Mouse (Mus musculus): Measurements from ENCODE around the gene Syce2. TPM values are rescaled to one million over a fixed set of nuclear protein-coding genes. Genes with fewer than 3 reads are reported as not detected.

Syce2 gene
- polyA plus RNA-seq, 1 experiment from 2014 or later = 44.9 TPM

DNA sequence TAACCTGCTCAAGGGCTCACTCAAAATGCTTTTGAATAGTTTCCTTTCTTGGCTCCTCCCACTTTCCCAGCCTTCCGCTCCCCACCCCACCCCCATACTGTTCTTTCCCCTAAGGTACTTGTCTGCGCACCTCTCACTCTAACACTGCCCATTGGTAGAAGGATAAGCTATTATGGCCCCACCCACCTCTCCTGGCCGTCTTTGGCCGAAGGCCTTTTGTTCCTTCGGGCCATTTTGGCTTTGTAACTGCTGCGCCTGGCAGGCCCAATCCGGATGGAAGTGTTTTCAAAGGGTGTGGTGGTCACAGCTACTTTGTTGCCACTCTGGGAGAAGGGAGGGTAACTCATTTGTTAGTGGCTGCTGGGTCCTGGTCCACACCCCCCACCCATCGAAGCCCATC, 43.4 kb downstream of the Syce2 start:
- H3K36me3 ChIP-seq = peaks cover 82% of the 10 kb centered on the region

DNA sequence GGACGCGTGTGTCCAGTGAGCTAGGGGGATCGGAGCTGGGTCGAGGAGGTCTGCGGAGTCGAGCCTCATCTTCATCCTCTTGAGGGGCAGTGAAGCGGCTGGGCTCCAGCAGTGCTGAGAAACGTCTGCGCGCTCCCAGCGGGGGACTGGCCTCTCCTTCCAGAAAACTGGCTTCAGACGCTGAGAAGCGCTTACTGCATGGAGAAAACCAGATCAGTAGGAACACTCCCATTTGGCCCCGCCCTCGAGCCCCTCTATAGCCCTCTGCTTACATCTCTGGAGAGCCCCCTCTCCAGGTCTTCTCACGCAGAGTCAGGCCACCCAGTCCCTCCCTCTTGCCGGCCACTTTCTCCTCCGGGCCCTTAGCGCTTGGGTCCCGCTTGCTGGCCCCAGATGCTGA, 45.9 kb downstream of the Syce2 start:
- Histone ChIP-seq H3K27ac (replicated peaks) (no peak overlapping the region), H3K36me3 (peaks cover 76% of the 10 kb centered on the region), H3K4me1 (peaks cover 7% of the 10 kb centered on the region), H3K9ac (replicated peaks) (no peak overlapping the region), H3K27me3 (peaks cover 77% of the 10 kb centered on the region), H3K4me2 (replicated peaks) (no peak overlapping the region), H3K9me3 (peaks cover 4% of the 10 kb centered on the region; the same call in 1 of the 2 replicates), H3K4me3 (no peak overlapping the region)
- 24% methylated on average over 20 of the region's 20 CpGs for WGBS
- ATAC-seq (ENCODE audit: low FRiP score, low read depth) = no peak

More for the DNA sequence above, 43.4 kb downstream of the Syce2 start:
- Histone ChIP-seq H3K9me3 (peaks cover 4% of the 10 kb centered on the region; the same call in 1 of the 2 replicates), H3K4me2 (replicated peaks) (no peak overlapping the region), H3K4me3 (no peak overlapping the region), H3K27me3 (peaks cover 97% of the 10 kb centered on the region), H3K27ac (replicated peaks) (no peak overlapping the region), H3K9ac (replicated peaks) (no peak overlapping the region), H3K4me1 (peaks cover 10% of the 10 kb centered on the region)
- WGBS = 85% methylated on average over 8 of the region's 8 CpGs
- ATAC-seq (ENCODE audit: low FRiP score, low read depth) = no peak

GRCm38 (mm10) chr8:84918646-84919045, 46.7 kb downstream of the Syce2 start:
- no peaks in the 10 kb centered on the region for H3K4me1 ChIP-seq
- H3K9me3 ChIP-seq = peaks cover 4% of the 10 kb centered on the region; the same call in 1 of the 2 replicates
- no peak for ATAC-seq (ENCODE audit: low FRiP score, low read depth)
- H3K36me3 ChIP-seq = peaks cover 75% of the 10 kb centered on the region
- no peak overlapping the region for H3K9ac ChIP-seq (replicated peaks)
- 92% methylated on average over 15 of the region's 15 CpGs for WGBS
- no peak overlapping the region for H3K4me2 ChIP-seq (replicated peaks)
- no peak overlapping the region for H3K27ac ChIP-seq (replicated peaks)
- peaks cover 69% of the 10 kb centered on the region for H3K27me3 ChIP-seq
- no peak overlapping the region for H3K4me3 ChIP-seq

GRCm38 (mm10) chr8:84921596-84921995, 49.7 kb downstream of the Syce2 start:
- 90% methylated on average over 2 of the region's 2 CpGs for WGBS
- peaks cover 60% of the 10 kb centered on the region for H3K36me3 ChIP-seq
- no peak for ATAC-seq (ENCODE audit: low FRiP score, low read depth)

GRCm38 (mm10) chr8:84925557-84925956, 53.6 kb downstream of the Syce2 start:
- no peak overlapping the region for H3K9ac ChIP-seq (replicated peaks)
- no peak overlapping the region for H3K4me3 ChIP-seq
- H3K27ac ChIP-seq (replicated peaks) = no peak overlapping the region
- no peaks in the 10 kb centered on the region for H3K9me3 ChIP-seq
- no peak overlapping the region for H3K4me2 ChIP-seq (replicated peaks)
- H3K4me1 ChIP-seq = peaks cover 13% of the 10 kb centered on the region
- H3K27me3 ChIP-seq = peaks cover 51% of the 10 kb centered on the region
- H3K36me3 ChIP-seq = peaks cover 34% of the 10 kb centered on the region
- 82% methylated on average over 7 of the region's 7 CpGs for WGBS
- ATAC-seq (ENCODE audit: low FRiP score, low read depth) = no peak

More at GRCm38 (mm10) chr8:84921596-84921995, 49.7 kb downstream of the Syce2 start:
- no peak overlapping the region for H3K4me2 ChIP-seq (replicated peaks)
- H3K9me3 ChIP-seq = no peaks in the 10 kb centered on the region
- no peak overlapping the region for H3K4me3 ChIP-seq
- no peak overlapping the region for H3K27ac ChIP-seq (replicated peaks)
- H3K27me3 ChIP-seq = peaks cover 53% of the 10 kb centered on the region
- no peak overlapping the region for H3K9ac ChIP-seq (replicated peaks)
- H3K4me1 ChIP-seq = no peaks in the 10 kb centered on the region

DNA sequence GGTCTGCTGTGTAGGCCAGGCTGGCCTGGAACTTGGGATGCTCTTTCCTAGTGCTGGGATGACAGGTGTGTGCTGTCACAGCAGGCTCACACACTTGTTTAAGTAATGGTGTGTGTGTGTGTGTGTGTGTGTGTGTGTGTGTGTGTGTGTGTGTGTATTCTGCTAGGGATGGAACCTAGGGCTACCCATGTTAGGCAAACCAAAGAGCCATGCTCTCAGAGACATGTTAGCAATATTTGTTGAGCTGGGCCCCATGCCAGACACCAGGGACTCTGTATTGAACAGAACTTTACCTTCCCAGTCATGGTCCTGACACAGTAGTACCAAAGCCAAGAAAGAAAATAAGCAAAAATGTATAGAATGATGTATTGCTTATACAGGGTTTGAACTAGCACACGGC, 55.6 kb downstream of the Syce2 start:
- Histone ChIP-seq H3K27ac (replicated peaks) (no peak overlapping the region), H3K4me1 (peaks cover 13% of the 10 kb centered on the region), H3K9ac (replicated peaks) (no peak overlapping the region), H3K27me3 (peaks cover 61% of the 10 kb centered on the region), H3K9me3 (no peaks in the 10 kb centered on the region), H3K4me3 (no peak overlapping the region), H3K4me2 (replicated peaks) (no peak overlapping the region), H3K36me3 (peaks cover 22% of the 10 kb centered on the region)
- no peak for ATAC-seq (ENCODE audit: low FRiP score, low read depth)
- 86% methylated on average over 1 of the region's 1 CpGs for WGBS

DNA sequence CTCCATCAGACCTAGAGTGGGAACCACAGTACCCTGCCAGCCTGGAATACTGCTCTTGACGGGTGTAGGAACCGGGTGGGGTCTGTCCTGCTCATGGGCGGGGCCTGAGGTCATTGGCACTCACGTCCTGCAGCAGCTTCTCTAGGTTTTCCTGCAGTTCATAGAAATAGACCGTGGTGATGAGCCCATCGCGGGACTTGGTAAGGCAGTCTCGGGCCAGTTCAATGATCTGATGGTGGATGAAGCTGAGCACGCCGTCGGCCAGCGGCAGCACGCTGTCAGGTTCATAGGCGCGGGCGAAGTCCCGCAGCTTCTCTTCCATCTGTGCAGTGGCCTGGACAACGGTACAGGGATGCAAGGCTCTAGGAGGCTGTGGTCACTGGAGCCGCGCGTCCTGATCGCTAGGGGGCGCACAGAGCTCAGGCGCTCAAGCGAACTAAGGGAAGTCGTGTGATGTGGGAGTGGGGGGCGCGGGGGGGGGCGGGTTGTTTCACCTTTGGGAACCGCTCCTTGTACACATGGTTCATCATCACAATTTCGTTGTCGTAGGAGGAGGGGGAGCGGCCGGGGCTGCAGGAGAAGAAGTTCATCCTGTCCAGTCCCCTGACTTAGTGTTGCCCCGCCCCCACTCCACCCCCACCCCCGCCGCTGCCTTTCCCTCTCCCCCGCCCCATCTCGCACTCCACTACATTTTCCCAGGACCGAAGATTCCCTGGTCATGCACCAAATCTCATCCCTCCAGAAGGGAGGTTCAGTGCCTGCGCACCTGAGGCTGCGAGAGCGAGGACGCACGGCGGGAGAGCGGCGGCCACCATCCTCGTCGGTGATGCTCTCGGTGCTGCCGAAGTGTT, 56.8 kb downstream of the Syce2 start:
- Histone ChIP-seq H3K27me3 (peaks cover 65% of the 10 kb centered on the region), H3K27ac (replicated peaks) (no peak overlapping the region), H3K9ac (replicated peaks) (peak overlapping the region; percentile 46), H3K9me3 (no peaks in the 10 kb centered on the region), H3K36me3 (peaks cover 18% of the 10 kb centered on the region), H3K4me1 (peaks cover 15% of the 10 kb centered on the region), H3K4me2 (replicated peaks) (peak overlapping the region; percentile 68), H3K4me3 (peak overlapping the region; percentile 43)
- WGBS = 3% methylated on average over 43 of the region's 52 CpGs
- peak; percentile 79 for ATAC-seq (ENCODE audit: low FRiP score, low read depth)

DNA sequence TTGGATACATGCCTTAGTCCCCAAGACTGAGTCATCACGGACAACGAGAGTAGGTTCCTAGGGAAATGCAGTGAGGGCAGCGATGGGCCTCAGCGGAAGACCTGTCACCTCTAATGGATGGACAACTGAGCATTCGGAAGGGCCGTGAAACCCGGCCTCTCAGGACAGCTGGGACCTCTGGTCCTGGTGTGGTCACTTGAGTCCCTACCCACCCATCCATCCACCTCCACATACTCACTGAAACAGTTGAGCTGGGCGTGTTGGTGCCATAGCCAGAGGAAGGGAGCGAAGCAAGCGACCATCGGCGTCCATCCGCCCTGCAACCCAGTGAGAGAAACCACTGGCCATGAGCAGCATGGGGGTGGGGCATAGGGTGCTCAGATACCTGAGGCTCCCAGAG, 58.7 kb downstream of the Syce2 start:
- Histone ChIP-seq H3K9me3 (no peaks in the 10 kb centered on the region), H3K4me2 (replicated peaks) (no peak overlapping the region), H3K27me3 (peaks cover 72% of the 10 kb centered on the region), H3K27ac (replicated peaks) (no peak overlapping the region), H3K9ac (replicated peaks) (no peak overlapping the region), H3K4me1 (peaks cover 34% of the 10 kb centered on the region), H3K36me3 (peaks cover 12% of the 10 kb centered on the region), H3K4me3 (no peak overlapping the region)
- ATAC-seq (ENCODE audit: low FRiP score, low read depth) = no peak
- WGBS = 93% methylated on average over 13 of the region's 13 CpGs

DNA sequence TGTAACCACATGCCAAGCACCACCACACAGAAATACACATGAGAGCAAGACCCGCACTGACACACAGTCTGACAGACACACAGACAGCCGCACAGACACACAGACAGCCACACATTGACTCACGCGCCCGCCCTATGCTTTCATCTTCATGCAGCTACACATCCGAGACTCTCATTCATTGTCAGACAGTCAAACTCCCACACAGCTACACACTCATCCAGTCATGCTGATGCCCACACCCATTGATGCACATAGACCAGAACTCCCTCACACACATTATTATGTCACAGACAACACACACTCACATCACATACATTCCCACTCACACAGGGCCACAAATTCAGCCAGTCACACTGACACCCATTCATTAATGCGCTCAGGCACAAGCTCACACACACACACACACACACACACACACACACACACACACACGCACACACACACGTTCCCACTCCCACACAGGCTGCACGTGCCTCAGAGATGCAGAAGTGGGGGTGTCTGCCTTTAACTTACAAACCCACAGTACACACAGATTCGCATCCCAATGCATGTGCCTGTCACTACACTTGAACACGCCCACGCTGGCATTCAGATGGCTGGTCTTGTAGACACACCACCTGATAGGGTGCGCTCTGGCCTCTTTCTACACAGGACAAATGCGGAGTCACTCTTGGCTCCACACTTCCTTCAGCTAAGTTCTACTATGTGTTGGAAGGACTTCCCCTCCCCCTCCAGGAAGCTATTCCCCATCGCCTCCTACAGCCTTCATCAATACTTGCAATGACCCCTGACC, 62.1 kb downstream of the Syce2 start:
- no peak overlapping the region for H3K9ac ChIP-seq (replicated peaks)
- H3K27ac ChIP-seq (replicated peaks) = no peak overlapping the region
- H3K4me3 ChIP-seq = peak overlapping the region; percentile 74
- no peaks in the 10 kb centered on the region for H3K9me3 ChIP-seq
- H3K4me2 ChIP-seq (replicated peaks) = peak overlapping the region; percentile 87
- 89% methylated on average over 16 of the region's 16 CpGs for WGBS
- no peak for ATAC-seq (ENCODE audit: low FRiP score, low read depth)
- peaks cover 3% of the 10 kb centered on the region; the same call in 1 of the 2 replicates for H3K36me3 ChIP-seq
- H3K27me3 ChIP-seq = peaks cover 79% of the 10 kb centered on the region
- peaks cover 44% of the 10 kb centered on the region for H3K4me1 ChIP-seq

- H3K4me2 ChIP-seq (replicated peaks) = peak overlapping the region; percentile 87
- H3K36me3 ChIP-seq = peaks cover 3% of the 10 kb centered on the region; the same call in 1 of the 2 replicates
- peak overlapping the region; percentile 74 for H3K4me3 ChIP-seq
- peaks cover 70% of the 10 kb centered on the region for H3K27me3 ChIP-seq
- WGBS = 2% methylated on average over 15 of the region's 15 CpGs
- H3K9ac ChIP-seq (replicated peaks) = peak overlapping the region; percentile 83; the same call in 1 of the 2 replicates
- peaks cover 38% of the 10 kb centered on the region for H3K4me1 ChIP-seq
- no peaks in the 10 kb centered on the region for H3K9me3 ChIP-seq
- peak; percentile 76 for ATAC-seq (ENCODE audit: low FRiP score, low read depth)
- H3K27ac ChIP-seq (replicated peaks) = peak overlapping the region; percentile 65
Observed at GRCm38 (mm10) chr8:84934860-84935259, 62.9 kb downstream of the Syce2 start.

GRCm38 (mm10) chr8:84935489-84935888, 63.6 kb downstream of the Syce2 start:
- no peaks in the 10 kb centered on the region for H3K9me3 ChIP-seq
- ATAC-seq (ENCODE audit: low FRiP score, low read depth) = peak; percentile 43
- 8% methylated on average over 14 of the region's 14 CpGs for WGBS
- H3K4me2 ChIP-seq (replicated peaks) = peak overlapping the region; percentile 87
- peak overlapping the region; percentile 74 for H3K4me3 ChIP-seq
- H3K9ac ChIP-seq (replicated peaks) = peak overlapping the region; percentile 83; the same call in 1 of the 2 replicates
- H3K36me3 ChIP-seq = peaks cover 2% of the 10 kb centered on the region; the same call in 1 of the 2 replicates
- peaks cover 64% of the 10 kb centered on the region for H3K27me3 ChIP-seq
- peak overlapping the region; percentile 65 for H3K27ac ChIP-seq (replicated peaks)
- peaks cover 38% of the 10 kb centered on the region for H3K4me1 ChIP-seq
